Mouse (Mus musculus): ENCODE measurements around the gene Smg7.
"Not testable (repeated sequence)": the region's sequence is repeated elsewhere in the genome, so short reads cannot be mapped to it uniquely, and the experiment has no call there.

GRCm38 (mm10) chr1:152888086-152888485 is 14.4 kb downstream of the Smg7 start:
- TF ChIP-seq CTCF (IDR thresholded peaks at IDR 0.05; ENCODE audit: borderline replicate concordance, insufficient read depth, low read depth, low read length); POLR2A (IDR thresholded peaks at IDR 0.05; ENCODE audit: borderline replicate concordance, insufficient read depth, low read length): not testable (repeated sequence)
